Mouse (Mus musculus) intestine, postnatal 0 days (tissue): ENCODE results near the gene Gm8439. TPM values are rescaled to one million over a fixed set of nuclear protein-coding genes. Genes with fewer than 3 reads are reported as not detected.

Experiments
- ATAC-seq: fragments of 200-750 bp; cut with Nextera tagmentation; 2 replicates; pipeline ENCODE4 v1.8.0; 2017; ENCODE audit warnings: mild to moderate bottlenecking, moderate TSS enrichment, moderate library complexity
- H3K27ac ChIP-seq: fragments of 300-500 bp; sonication (generic); 2 replicates; pipeline ENCODE4 v1.5.1; 2014; ENCODE audit warnings: mild to moderate bottlenecking, low read depth, low read length, moderate library complexity
- H3K27me3 ChIP-seq: fragments of 300-500 bp; sonication (generic); replicated peaks from 2 replicates; pipeline ENCODE4 v1.6.1; 2014; ENCODE audit warnings: low read length, mixed read lengths; ENCODE audit not compliant: control insufficient read depth, insufficient read depth
- H3K36me3 ChIP-seq: fragments of 300-500 bp; sonication (generic); 2 replicates; pipeline ENCODE4 v1.6.1; 2014; ENCODE audit warnings: mild to moderate bottlenecking, moderate library complexity; ENCODE audit not compliant: control insufficient read depth, insufficient read depth
- H3K4me1 ChIP-seq: fragments of 300-500 bp; sonication (generic); replicated peaks from 2 replicates; pipeline ENCODE4 v1.6.1; 2014; ENCODE audit warnings: antibody characterized with exemption, low read length, mixed read lengths; ENCODE audit not compliant: control insufficient read depth, insufficient read depth
- H3K4me2 ChIP-seq: fragments of 300-500 bp; sonication (generic); replicated peaks from 2 replicates; pipeline ENCODE4 v1.6.1; 2014; ENCODE audit warnings: low read depth, mild to moderate bottlenecking, moderate library complexity
- H3K4me3 ChIP-seq: fragments of 300-500 bp; sonication (generic); 2 replicates; pipeline ENCODE4 v1.5.1; 2014; ENCODE audit warnings: low read depth, low read length
- H3K9ac ChIP-seq: fragments of 300-500 bp; sonication (generic); 2 replicates; pipeline ENCODE4 v1.6.1; 2014; ENCODE audit warnings: mild to moderate bottlenecking, low read depth, low read length
- H3K9me3 ChIP-seq: fragments of 300-500 bp; sonication (generic); 2 replicates; pipeline ENCODE4 v1.6.1; 2016; ENCODE audit warnings: mixed run types; ENCODE audit not compliant: control insufficient read depth
- CTCF ChIP-seq: sonication (generic); IDR thresholded peaks from 2 replicates; pipeline ENCODE4 v1.5.1; 2016; ENCODE audit warnings: low read depth, mild to moderate bottlenecking, control low read depth, antibody characterized with exemption, moderate library complexity
- WGBS: fragments of 180-500 bp; shearing (Covaris S2); extraction: QIAGEN DNeasy Blood & Tissue Kit; methylation state at CpG from one replicate; pipeline ENCODE4 v1.1.7; 2014; 5-methylcytosine and 5-hydroxymethylcytosine counted together
- polyA plus RNA-seq: library from polyadenylated mRNA; unstranded; fragments of >200 nt; fragmentation: Nextera tagmentation; extraction: Ambion mirVana; gene quantifications from 2 replicates; pipeline ENCODE4 v1.2.1, GENCODE M21; 2015

The Gm8439 gene
- polyA plus RNA-seq, 1 experiment from 2014 or later, result not detected

GRCm38 (mm10) chr4:120602669-120603068 is 14.1 kb downstream of the Gm8439 start:
- H3K27ac ChIP-seq, result no peak overlapping the region
- no peak overlapping the region for H3K9ac ChIP-seq
- WGBS, result 56% methylated on average over 3 of the region's 3 CpGs
- no peak for ATAC-seq
- no peak for TF ChIP-seq CTCF
- H3K36me3 ChIP-seq, result no peaks in the 10 kb centered on the region
- no peak overlapping the region for H3K4me3 ChIP-seq
- no peaks in the 10 kb centered on the region for H3K27me3 ChIP-seq
- no peaks in the 10 kb centered on the region for H3K9me3 ChIP-seq
- no peaks in the 10 kb centered on the region for H3K4me1 ChIP-seq
- no peak overlapping the region for H3K4me2 ChIP-seq

- Histone ChIP-seq H3K9me3 (no peaks in the 10 kb centered on the region), H3K27ac (no peak overlapping the region), H3K4me1 (no peaks in the 10 kb centered on the region), H3K27me3 (no peaks in the 10 kb centered on the region), H3K9ac (no peak overlapping the region), H3K4me3 (no peak overlapping the region), H3K36me3 (no peaks in the 10 kb centered on the region), H3K4me2 (no peak overlapping the region)
- 35% methylated on average over 3 of the region's 3 CpGs for WGBS
- TF ChIP-seq CTCF, result no peak
- no peak for ATAC-seq
These were observed 18.4 kb downstream of the Gm8439 start for GRCm38 (mm10) chr4:120606941-120607340.

- WGBS, result 82% methylated on average over 3 of the region's 3 CpGs
- no peak for ATAC-seq
- no peaks in the 10 kb centered on the region for H3K36me3 ChIP-seq
- no peak for TF ChIP-seq CTCF
- no peak overlapping the region for H3K9ac ChIP-seq
- H3K4me3 ChIP-seq, result no peak overlapping the region
- H3K9me3 ChIP-seq, result no peaks in the 10 kb centered on the region
- H3K4me1 ChIP-seq, result no peaks in the 10 kb centered on the region; the same call in 1 of the 2 replicates
- no peak overlapping the region for H3K27ac ChIP-seq
- H3K4me2 ChIP-seq, result no peak overlapping the region
- H3K27me3 ChIP-seq, result no peaks in the 10 kb centered on the region
These were observed 22.5 kb downstream of the Gm8439 start for GRCm38 (mm10) chr4:120611005-120611404.

GRCm38 (mm10) chr4:120612304-120613080 is 23.9 kb downstream of the Gm8439 start:
- H3K27ac ChIP-seq, result no peak overlapping the region
- no peaks in the 10 kb centered on the region for H3K9me3 ChIP-seq
- H3K4me2 ChIP-seq, result no peak overlapping the region
- H3K4me1 ChIP-seq, result no peaks in the 10 kb centered on the region; the same call in 1 of the 2 replicates
- H3K36me3 ChIP-seq, result no peaks in the 10 kb centered on the region
- H3K9ac ChIP-seq, result no peak overlapping the region
- WGBS, result 50% methylated on average over 9 of the region's 9 CpGs
- ATAC-seq, result no peak
- TF ChIP-seq CTCF, result no peak
- H3K27me3 ChIP-seq, result no peaks in the 10 kb centered on the region
- H3K4me3 ChIP-seq, result no peak overlapping the region

- ATAC-seq, result no peak
- Histone ChIP-seq H3K9me3 (no peaks in the 10 kb centered on the region), H3K36me3 (no peaks in the 10 kb centered on the region), H3K9ac (no peak overlapping the region), H3K4me3 (no peak overlapping the region), H3K4me2 (no peak overlapping the region), H3K27me3 (no peaks in the 10 kb centered on the region), H3K4me1 (no peaks in the 10 kb centered on the region; the same call in 1 of the 2 replicates), H3K27ac (peak overlapping the region; percentile 15; the same call in 1 of the 2 replicates)
- WGBS, result 73% methylated on average over 8 of the region's 8 CpGs
- TF ChIP-seq CTCF, result no peak
These were observed 25.3 kb downstream of the Gm8439 start for GRCm38 (mm10) chr4:120613691-120614329.

- Histone ChIP-seq H3K9me3 (no peaks in the 10 kb centered on the region), H3K27ac (no peak overlapping the region), H3K4me2 (no peak overlapping the region), H3K9ac (no peak overlapping the region), H3K36me3 (no peaks in the 10 kb centered on the region), H3K4me3 (no peak overlapping the region), H3K4me1 (no peaks in the 10 kb centered on the region; the same call in 1 of the 2 replicates), H3K27me3 (no peaks in the 10 kb centered on the region)
- no peak for ATAC-seq
- no peak for TF ChIP-seq CTCF
- WGBS, result 81% methylated on average over 9 of the region's 9 CpGs
These were observed 26.1 kb downstream of the Gm8439 start for GRCm38 (mm10) chr4:120614644-120615043.
